Mouse (Mus musculus) forebrain, postnatal 0 days (tissue): Measurements from ENCODE around the gene Babam2. TPM values are rescaled to one million over a fixed set of nuclear protein-coding genes. Genes with fewer than 3 reads are reported as not detected.
A peak's percentile ranks its signal among the peaks of the same experiment; 100 is the strongest.

Experiments used
- ATAC-seq: fragments of 200-750 bp; cut with Nextera tagmentation; 2 replicates; pipeline ENCODE4 v1.8.0; 2017; ENCODE audit warnings: mild to moderate bottlenecking, moderate library complexity
- DNase-seq: peaks from one replicate; pipeline ENCODE4 v3.0.0-alpha.2; 2015
- H3K27ac ChIP-seq: fragments of 300-500 bp; sonication (generic); 2 replicates; pipeline ENCODE4 v1.5.1; 2014; ENCODE audit warnings: low read depth, mild to moderate bottlenecking, antibody characterized with exemption, low read length, moderate library complexity, mixed read lengths
- H3K27me3 ChIP-seq: fragments of 300-500 bp; sonication (generic); 2 replicates; pipeline ENCODE4 v1.6.1; 2014; ENCODE audit warnings: mild to moderate bottlenecking, low read length, mixed read lengths; ENCODE audit not compliant: insufficient read depth
- H3K36me3 ChIP-seq: fragments of 300-500 bp; sonication (generic); 2 replicates; pipeline ENCODE4 v1.6.1; 2014; ENCODE audit warnings: mild to moderate bottlenecking, moderate library complexity; ENCODE audit not compliant: insufficient read depth
- H3K4me1 ChIP-seq: fragments of 300-500 bp; sonication (generic); 2 replicates; pipeline ENCODE4 v1.6.1; 2014; ENCODE audit warnings: antibody characterized with exemption; ENCODE audit not compliant: insufficient read depth
- H3K4me2 ChIP-seq: fragments of 300-500 bp; sonication (generic); 2 replicates; pipeline ENCODE4 v1.6.1; 2014; ENCODE audit warnings: low read depth, mild to moderate bottlenecking, moderate library complexity
- H3K4me3 ChIP-seq: fragments of 300-500 bp; sonication (generic); 2 replicates; pipeline ENCODE4 v1.5.1; 2014; ENCODE audit warnings: low read depth, low read length, mixed read lengths
- H3K9ac ChIP-seq: fragments of 300-500 bp; sonication (generic); 2 replicates; pipeline ENCODE4 v1.6.1; 2014; ENCODE audit warnings: mild to moderate bottlenecking
- H3K9me3 ChIP-seq: fragments of 300-500 bp; sonication (generic); 2 replicates; pipeline ENCODE4 v1.6.1; 2016; ENCODE audit warnings: low read length
- CTCF ChIP-seq: sonication (generic); IDR thresholded peaks from 2 replicates; pipeline ENCODE4 v1.5.1; 2016; ENCODE audit warnings: antibody characterized with exemption, control low read depth, low read depth
- WGBS: fragments of 180-500 bp; shearing (Covaris S2); extraction: QIAGEN DNeasy Blood & Tissue Kit; methylation state at CpG from one replicate; pipeline ENCODE4 v1.1.7; 2014; 5-methylcytosine and 5-hydroxymethylcytosine counted together
- polyA plus RNA-seq: library from polyadenylated mRNA; unstranded; fragments of >200 nt; fragmentation: Nextera tagmentation; extraction: Ambion mirVana; gene quantifications from 2 replicates; pipeline ENCODE4 v1.2.1, GENCODE M21; 2015
- total RNA-seq: library from RNA; depleted of rRNA; stranded (reverse); fragments of >200 nt; gene quantifications from 2 replicates; pipeline ENCODE4 v1.2.3, GENCODE M21; 2014

Babam2 gene
- total and polyA plus RNA-seq, 2 experiments from 2014 or later: 42.7 to 61.5 TPM

DNA sequence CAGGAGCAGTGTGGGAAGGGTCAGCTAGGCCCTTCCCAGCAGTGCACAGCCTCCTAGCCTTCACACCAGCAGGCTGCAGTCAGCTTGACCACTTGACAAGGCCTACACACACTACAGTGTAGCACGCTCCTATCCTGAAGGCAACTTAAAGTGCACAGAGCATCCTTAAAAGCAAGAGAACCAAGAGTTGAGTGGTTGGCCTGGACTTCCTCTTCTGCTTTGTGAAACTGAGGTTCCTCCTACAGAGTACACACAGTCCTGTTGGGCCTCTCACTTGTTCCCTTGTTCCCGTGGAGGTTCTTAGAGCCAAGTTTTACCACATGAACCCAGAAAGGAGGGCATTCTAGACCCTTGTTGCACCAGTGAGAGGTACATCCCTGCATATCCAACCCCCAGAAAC, 388.1 kb downstream of the Babam2 start:
- TF ChIP-seq CTCF: no peak
- no peak overlapping the region for H3K4me2 ChIP-seq
- ATAC-seq (no peak), DNase-seq (no peak)
- no peaks in the 10 kb centered on the region for H3K4me1 ChIP-seq
- WGBS: 89% methylated on average over 2 of the region's 2 CpGs
- H3K36me3 ChIP-seq: no peaks in the 10 kb centered on the region
- no peak overlapping the region for H3K4me3 ChIP-seq
- H3K9me3 ChIP-seq: no peaks in the 10 kb centered on the region
- H3K27ac ChIP-seq: no peak overlapping the region
- no peak overlapping the region for H3K9ac ChIP-seq
- no peaks in the 10 kb centered on the region for H3K27me3 ChIP-seq

DNA sequence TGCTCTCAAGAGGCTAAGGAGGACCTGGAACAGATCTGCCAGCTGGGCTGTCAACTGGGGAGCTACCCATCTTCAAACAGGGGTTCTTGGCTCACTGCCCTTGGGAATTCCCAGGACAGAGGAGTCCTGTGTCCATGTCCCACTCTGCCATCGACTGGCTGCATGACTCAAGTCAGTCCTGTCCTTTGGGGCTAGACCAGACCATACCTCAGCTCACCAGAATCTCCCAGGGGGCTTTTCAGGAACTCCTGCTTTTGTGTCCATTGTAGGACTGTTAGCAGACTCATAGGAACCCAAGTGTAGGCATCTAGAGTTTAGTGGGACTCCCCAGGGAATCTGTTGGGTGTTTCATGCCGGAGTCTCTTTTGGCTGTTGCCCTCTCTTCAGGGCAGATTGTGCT, 388.5 kb downstream of the Babam2 start:
- Histone ChIP-seq H3K9ac (no peak overlapping the region), H3K36me3 (no peaks in the 10 kb centered on the region), H3K4me3 (no peak overlapping the region), H3K27me3 (no peaks in the 10 kb centered on the region), H3K27ac (no peak overlapping the region), H3K4me1 (no peaks in the 10 kb centered on the region), H3K9me3 (no peaks in the 10 kb centered on the region), H3K4me2 (no peak overlapping the region)
- ATAC-seq: no peak
- DNase-seq: no peak
- 85% methylated on average over 2 of the region's 2 CpGs for WGBS
- TF ChIP-seq CTCF: no peak

DNA sequence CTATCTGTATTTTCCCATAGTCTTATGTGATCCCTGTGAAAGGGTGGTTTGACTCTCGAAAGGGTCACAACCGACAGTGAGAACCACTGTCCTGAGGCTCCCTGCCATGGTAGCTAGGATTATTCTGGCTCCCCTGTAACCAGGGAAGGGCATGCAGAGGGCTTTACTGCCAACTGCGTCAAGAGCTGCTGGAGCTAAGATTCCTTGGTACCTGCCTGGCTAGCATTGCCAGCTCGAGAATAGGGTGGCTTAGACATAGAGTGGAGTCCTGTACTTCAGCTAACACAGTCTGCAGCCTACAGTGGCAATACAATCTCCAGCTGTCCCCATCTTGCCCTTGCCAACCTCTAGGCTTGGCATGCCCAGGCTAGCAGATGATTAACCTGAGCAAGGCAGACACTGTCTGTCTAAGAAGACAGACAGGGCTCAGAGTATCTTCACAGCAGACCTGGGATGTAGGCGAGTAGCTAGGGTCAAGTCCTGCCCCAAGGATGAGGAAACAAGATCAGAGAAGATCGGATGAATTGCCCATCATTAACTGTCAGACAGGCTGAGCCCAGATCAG, 389.1 kb downstream of the Babam2 start:
- no peak for TF ChIP-seq CTCF
- no peak overlapping the region for H3K27ac ChIP-seq
- H3K9ac ChIP-seq: no peak overlapping the region
- ATAC-seq: no peak
- no peak overlapping the region for H3K4me3 ChIP-seq
- H3K4me2 ChIP-seq: no peak overlapping the region
- no peaks in the 10 kb centered on the region for H3K9me3 ChIP-seq
- H3K27me3 ChIP-seq: no peaks in the 10 kb centered on the region
- WGBS: 92% methylated on average over 6 of the region's 6 CpGs
- no peak for DNase-seq
- H3K36me3 ChIP-seq: no peaks in the 10 kb centered on the region
- H3K4me1 ChIP-seq: no peaks in the 10 kb centered on the region

GRCm38 (mm10) chr5:32089481-32089880, 392.0 kb downstream of the Babam2 start:
- H3K4me3 ChIP-seq: no peak overlapping the region
- no peaks in the 10 kb centered on the region for H3K4me1 ChIP-seq
- no peak overlapping the region for H3K4me2 ChIP-seq
- DNase-seq (no peak), ATAC-seq (no peak)
- no peaks in the 10 kb centered on the region for H3K27me3 ChIP-seq
- no peak for TF ChIP-seq CTCF
- no peak overlapping the region for H3K27ac ChIP-seq
- H3K9ac ChIP-seq: no peak overlapping the region; the same call in 1 of the 2 replicates
- H3K36me3 ChIP-seq: no peaks in the 10 kb centered on the region
- WGBS: 54% methylated on average over 5 of the region's 5 CpGs
- H3K9me3 ChIP-seq: no peaks in the 10 kb centered on the region

- ATAC-seq (no peak), DNase-seq (no peak)
- no peaks in the 10 kb centered on the region for H3K9me3 ChIP-seq
- no peak overlapping the region for H3K9ac ChIP-seq
- no peak for TF ChIP-seq CTCF
- H3K27ac ChIP-seq: no peak overlapping the region
- H3K27me3 ChIP-seq: no peaks in the 10 kb centered on the region
- no peak overlapping the region for H3K4me2 ChIP-seq
- no peaks in the 10 kb centered on the region for H3K4me1 ChIP-seq
- no peaks in the 10 kb centered on the region for H3K36me3 ChIP-seq
- H3K4me3 ChIP-seq: no peak overlapping the region
Measured at GRCm38 (mm10) chr5:32092281-32092680, 394.8 kb downstream of the Babam2 start.

DNA sequence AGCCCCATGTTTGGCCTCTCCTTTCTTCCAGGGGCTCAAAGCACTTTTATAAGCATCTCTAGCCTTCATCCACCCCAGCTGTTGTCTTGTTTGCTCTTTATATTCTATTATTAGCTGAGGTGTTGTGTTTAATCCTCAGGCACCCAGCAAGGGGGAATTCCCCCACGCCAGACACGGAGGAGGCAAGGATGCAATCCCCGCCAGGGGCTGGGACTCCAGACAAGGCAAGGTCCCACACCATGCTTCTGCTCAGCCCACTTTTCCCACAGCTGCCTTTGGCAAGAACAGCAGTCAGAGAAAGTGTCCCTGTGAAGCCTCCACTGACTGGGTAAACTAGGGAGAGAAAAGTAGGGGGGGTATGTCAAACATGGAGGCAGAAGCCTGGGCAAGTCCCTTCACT, 401.2 kb downstream of the Babam2 start:
- H3K4me3 ChIP-seq: no peak overlapping the region
- H3K4me2 ChIP-seq: no peak overlapping the region
- no peak for DNase-seq
- H3K27ac ChIP-seq: no peak overlapping the region
- ATAC-seq: no peak
- no peaks in the 10 kb centered on the region for H3K36me3 ChIP-seq
- WGBS: 62% methylated on average over 3 of the region's 3 CpGs
- H3K4me1 ChIP-seq: no peaks in the 10 kb centered on the region
- no peaks in the 10 kb centered on the region for H3K9me3 ChIP-seq
- no peaks in the 10 kb centered on the region for H3K27me3 ChIP-seq
- H3K9ac ChIP-seq: no peak overlapping the region
- no peak for TF ChIP-seq CTCF

GRCm38 (mm10) chr5:32102484-32102883, 405.0 kb downstream of the Babam2 start:
- H3K4me2 ChIP-seq: no peak overlapping the region
- ATAC-seq: no peak

More at GRCm38 (mm10) chr5:32102484-32102883, 405.0 kb downstream of the Babam2 start:
- Histone ChIP-seq H3K36me3 (no peaks in the 10 kb centered on the region), H3K27ac (no peak overlapping the region), H3K4me3 (no peak overlapping the region), H3K27me3 (no peaks in the 10 kb centered on the region), H3K4me1 (no peaks in the 10 kb centered on the region), H3K9ac (no peak overlapping the region), H3K9me3 (no peaks in the 10 kb centered on the region)
- no peak for TF ChIP-seq CTCF
- peak; percentile 21 for DNase-seq
- 16% methylated on average over 5 of the region's 5 CpGs for WGBS
